Mouse (Mus musculus): ENCODE results near the gene Smad3. TPM values are rescaled to one million over a fixed set of nuclear protein-coding genes. Genes with fewer than 3 reads are reported as not detected.

The Smad3 gene
- total and polyA plus RNA-seq, 3 experiments: 7.5 to 10.2 TPM; not detected in 1

GRCm38 (mm10) chr9:63658970-63659371 is 98.8 kb downstream of the Smad3 start:
- Histone ChIP-seq H3K4me1 (ENCODE audit: control insufficient read depth in 1 of 2, insufficient read depth in 2 of 2, low read length in 2 of 2) (peaks cover 5 to 7% of the 10 kb centered on the region in 2 experiments; a peak in 3 of 4 replicates), H3K9me3 (replicated peaks; ENCODE audit: insufficient read depth, low read length) (no peaks in the 10 kb centered on the region), H3K36me3 (ENCODE audit: control insufficient read depth in 1 of 2, insufficient read depth in 2 of 2, low read length in 2 of 2) (peaks cover 0 to 2% of the 10 kb centered on the region in 2 experiments; a peak in 2 of 4 replicates), H3K4me3 (ENCODE audit: control insufficient read depth in 1 of 2, insufficient read depth in 1 of 2, low read depth in 2 of 2, low read length in 2 of 2) (no peak overlapping the region), H3K27me3 (ENCODE audit: control insufficient read depth in 1 of 2, insufficient read depth in 2 of 2, low read length in 2 of 2) (no peaks in the 10 kb centered on the region), H3K79me2 (ENCODE audit: control insufficient read depth, insufficient read depth, low read length, poor library complexity) (no peaks in the 10 kb centered on the region), H3K9ac (ENCODE audit: control insufficient read depth, low read depth, low read length, poor library complexity, severe bottlenecking) (no peak overlapping the region), H3K27ac (ENCODE audit: control insufficient read depth, low read depth, low read length) (no peak overlapping the region)
- DNase-seq (ENCODE audit: low read depth, low spot score): no peak
- TF ChIP-seq TCF12 (IDR thresholded peaks at IDR 0.05; ENCODE audit: low read depth, low read length) (no peak), SIN3A (IDR thresholded peaks at IDR 0.05; ENCODE audit: low read length) (no peak), GABPA (IDR thresholded peaks at IDR 0.05; ENCODE audit: low read depth, low read length) (no peak), BHLHE40 (IDR thresholded peaks at IDR 0.05; ENCODE audit: borderline replicate concordance, low read depth, low read length) (no peak), MAFK (IDR thresholded peaks at IDR 0.05; ENCODE audit: borderline replicate concordance, low read depth, low read length) (no peak), HCFC1 (IDR thresholded peaks at IDR 0.05; ENCODE audit: low read depth, low read length) (no peak), MYC (IDR thresholded peaks at IDR 0.05; ENCODE audit: low read depth, low read length) (no peak)

- Histone ChIP-seq H3K9me3 (replicated peaks; ENCODE audit: insufficient read depth, low read length) (no peaks in the 10 kb centered on the region), H3K4me1 (ENCODE audit: control insufficient read depth in 1 of 2, insufficient read depth in 2 of 2, low read length in 2 of 2) (peaks cover 1 to 2% of the 10 kb centered on the region in 2 experiments; a peak in 2 of 4 replicates), H3K36me3 (ENCODE audit: control insufficient read depth in 1 of 2, insufficient read depth in 2 of 2, low read length in 2 of 2) (no peaks in the 10 kb centered on the region), H3K79me2 (ENCODE audit: control insufficient read depth, insufficient read depth, low read length, poor library complexity) (no peaks in the 10 kb centered on the region), H3K27ac (ENCODE audit: control insufficient read depth, low read depth, low read length) (no peak overlapping the region), H3K9ac (ENCODE audit: control insufficient read depth, low read depth, low read length, poor library complexity, severe bottlenecking) (no peak overlapping the region), H3K4me3 (ENCODE audit: control insufficient read depth in 1 of 2, insufficient read depth in 1 of 2, low read depth in 2 of 2, low read length in 2 of 2) (no peak overlapping the region), H3K27me3 (ENCODE audit: control insufficient read depth in 1 of 2, insufficient read depth in 2 of 2, low read length in 2 of 2) (no peaks in the 10 kb centered on the region)
- DNase-seq (ENCODE audit: low read depth, low spot score): no peak
- TF ChIP-seq GATA1 (IDR thresholded peaks at IDR 0.05; ENCODE audit: low read depth, low read length) (no peak), JUND (IDR thresholded peaks at IDR 0.05; ENCODE audit: low read depth, low read length) (no peak), HCFC1 (IDR thresholded peaks at IDR 0.05; ENCODE audit: low read depth, low read length) (no peak), MYC (IDR thresholded peaks at IDR 0.05; ENCODE audit: low read depth, low read length) (no peak), MAFK (IDR thresholded peaks at IDR 0.05; ENCODE audit: borderline replicate concordance, low read depth, low read length) (no peak), TCF12 (IDR thresholded peaks at IDR 0.05; ENCODE audit: low read depth, low read length) (no peak), GABPA (IDR thresholded peaks at IDR 0.05; ENCODE audit: low read depth, low read length) (no peak), USF1 (IDR thresholded peaks at IDR 0.05; ENCODE audit: low read depth, low read length) (no peak), NELFE (IDR thresholded peaks at IDR 0.05; ENCODE audit: low read depth, low read length) (no peak), ZNF384 (IDR thresholded peaks at IDR 0.05; ENCODE audit: low read depth, low read length) (no peak), MEF2A (IDR thresholded peaks at IDR 0.05; ENCODE audit: extremely low read depth, insufficient replicate concordance, low read depth, low read length, poor library complexity, severe bottlenecking) (no peak), USF2 (IDR thresholded peaks at IDR 0.05; ENCODE audit: borderline replicate concordance in 1 of 2, insufficient read depth in 1 of 2, low read depth in 1 of 2, low read length in 2 of 2) (no peak), CHD2 (IDR thresholded peaks at IDR 0.05; ENCODE audit: low read length) (no peak)
These were observed 99.4 kb downstream of the Smad3 start for GRCm38 (mm10) chr9:63658436-63658835.
